Mouse (Mus musculus) ES-Bruce4 (cell line): ENCODE results near the gene Gpr132. TPM values are rescaled to one million over a fixed set of nuclear protein-coding genes. Genes with fewer than 3 reads are reported as not detected.
A peak's percentile ranks its signal among the peaks of the same experiment; 100 is the strongest.

ENCODE experiments used
- H3K27ac ChIP-seq: 2 replicates; pipeline ENCODE4 v1.5.1; 2012; ENCODE audit warnings: low read length, inconsistent platforms; ENCODE audit not compliant: insufficient read depth
- H3K27me3 ChIP-seq: 2 replicates; pipeline ENCODE4 v1.6.1; 2012; ENCODE audit warnings: mild to moderate bottlenecking, low read length, inconsistent platforms; ENCODE audit not compliant: control insufficient read depth, poor library complexity, insufficient read depth, severe bottlenecking
- H3K36me3 ChIP-seq: 2 replicates; pipeline ENCODE4 v1.6.1; 2012; ENCODE audit warnings: inconsistent platforms, mild to moderate bottlenecking, low read length, moderate library complexity; ENCODE audit not compliant: control insufficient read depth, poor library complexity, insufficient read depth, severe bottlenecking
- H3K4me1 ChIP-seq: one replicate; pipeline ENCODE4 v1.8.1; 2011; ENCODE audit warnings: low read length; ENCODE audit not compliant: control insufficient read depth, insufficient read depth
- H3K4me3 ChIP-seq: 2 replicates; pipeline ENCODE4 v1.5.1; 2011; ENCODE audit warnings: low read depth, mild to moderate bottlenecking, low read length
- H3K9ac ChIP-seq: 2 replicates; pipeline ENCODE4 v1.6.1; 2012; ENCODE audit warnings: low read depth, mild to moderate bottlenecking, inconsistent platforms; ENCODE audit not compliant: poor library complexity, severe bottlenecking
- H3K9me3 ChIP-seq: replicated peaks from 2 replicates; pipeline ENCODE4 v1.6.1; 2012; ENCODE audit warnings: mild to moderate bottlenecking, low read length, inconsistent platforms; ENCODE audit not compliant: control insufficient read depth, poor library complexity, insufficient read depth, severe bottlenecking
- CTCF ChIP-seq: IDR thresholded peaks from one replicate; pipeline ENCODE4 v1.8.1; 2011; ENCODE audit warnings: low read depth, low read length
- EP300 ChIP-seq: IDR thresholded peaks from 2 replicates; pipeline ENCODE4 v1.6.1; 2011; ENCODE audit warnings: low read depth, low read length; ENCODE audit not compliant: insufficient read depth
- POLR2A ChIP-seq: IDR thresholded peaks from one replicate; pipeline ENCODE4 v1.8.1; 2011; ENCODE audit warnings: low read length; ENCODE audit not compliant: insufficient read depth
- polyA plus RNA-seq: library from polyadenylated mRNA; stranded (reverse); fragments of >200 nt; gene quantifications from 2 replicates; pipeline ENCODE4 v1.2.4, GENCODE M21; 2011; ENCODE audit warnings: low read depth; ENCODE audit not compliant: missing spikeins, insufficient read depth, insufficient read length

Gpr132 gene
- polyA plus RNA-seq, 1 experiment, result 0.64 TPM

- Histone ChIP-seq H3K27ac (no peak overlapping the region), H3K4me3 (no peak overlapping the region)
Observed at GRCm38 (mm10) chr12:112814682-112815470, 53.2 kb downstream of the Gpr132 start.

GRCm38 (mm10) chr12:112813370-112813769 lies 54.7 kb downstream of the Gpr132 start:
- no peak overlapping the region for H3K4me3 ChIP-seq
- no peaks in the 10 kb centered on the region for H3K9me3 ChIP-seq
- H3K4me1 ChIP-seq, result no peaks in the 10 kb centered on the region
- TF ChIP-seq EP300, result no peak
- TF ChIP-seq POLR2A, result no peak
- TF ChIP-seq CTCF, result no peak
- H3K36me3 ChIP-seq, result no peaks in the 10 kb centered on the region; the same call in 1 of the 2 replicates
- no peak overlapping the region for H3K27ac ChIP-seq
- H3K9ac ChIP-seq, result no peak overlapping the region
- H3K27me3 ChIP-seq, result no peaks in the 10 kb centered on the region

More at GRCm38 (mm10) chr12:112814682-112815470, 53.2 kb downstream of the Gpr132 start:
- Histone ChIP-seq H3K27me3 (no peaks in the 10 kb centered on the region), H3K36me3 (peaks cover 15% of the 10 kb centered on the region), H3K4me1 (no peaks in the 10 kb centered on the region), H3K9ac (no peak overlapping the region), H3K9me3 (no peaks in the 10 kb centered on the region)
- TF ChIP-seq CTCF (no peak), POLR2A (no peak), EP300 (no peak)

GRCm38 (mm10) chr12:112810092-112810885 lies 57.7 kb downstream of the Gpr132 start:
- Histone ChIP-seq H3K27me3 (no peaks in the 10 kb centered on the region), H3K36me3 (no peaks in the 10 kb centered on the region), H3K4me3 (no peak overlapping the region), H3K27ac (no peak overlapping the region), H3K4me1 (no peaks in the 10 kb centered on the region), H3K9me3 (no peaks in the 10 kb centered on the region), H3K9ac (no peak overlapping the region; the same call in 1 of the 2 replicates)
- no peak for TF ChIP-seq EP300
- no peak for TF ChIP-seq CTCF
- no peak for TF ChIP-seq POLR2A

GRCm38 (mm10) chr12:112809641-112810040 lies 58.4 kb downstream of the Gpr132 start:
- no peak for TF ChIP-seq EP300
- TF ChIP-seq POLR2A, result no peak
- no peak for TF ChIP-seq CTCF
- Histone ChIP-seq H3K9ac (peak overlapping the region; percentile 64), H3K27ac (no peak overlapping the region), H3K4me1 (no peaks in the 10 kb centered on the region), H3K36me3 (no peaks in the 10 kb centered on the region), H3K4me3 (no peak overlapping the region; the same call in 1 of the 2 replicates), H3K9me3 (no peaks in the 10 kb centered on the region), H3K27me3 (no peaks in the 10 kb centered on the region)

GRCm38 (mm10) chr12:112808587-112809364 lies 59.3 kb downstream of the Gpr132 start, which contains the start of gene Clba1:
Clba1 (plus strand) TSS chr12:112808937.
- no peaks in the 10 kb centered on the region for H3K9me3 ChIP-seq
- no peaks in the 10 kb centered on the region for H3K27me3 ChIP-seq
- no peaks in the 10 kb centered on the region for H3K4me1 ChIP-seq
- no peak within 1 kb of the TSS for H3K27ac ChIP-seq
- H3K4me3 ChIP-seq, result peak within 1 kb of the TSS; percentile 65
- H3K36me3 ChIP-seq, result no peaks in the 10 kb centered on the region
- peak within 1 kb of the TSS; percentile 64 for H3K9ac ChIP-seq
- TF ChIP-seq CTCF (peak; percentile 24), EP300 (peak; percentile 33; the same call in 1 of the 2 replicates), POLR2A (peak; percentile 38)
